ENCODE assay signal across 9 mouse cellular contexts in the genomic region with DNA sequence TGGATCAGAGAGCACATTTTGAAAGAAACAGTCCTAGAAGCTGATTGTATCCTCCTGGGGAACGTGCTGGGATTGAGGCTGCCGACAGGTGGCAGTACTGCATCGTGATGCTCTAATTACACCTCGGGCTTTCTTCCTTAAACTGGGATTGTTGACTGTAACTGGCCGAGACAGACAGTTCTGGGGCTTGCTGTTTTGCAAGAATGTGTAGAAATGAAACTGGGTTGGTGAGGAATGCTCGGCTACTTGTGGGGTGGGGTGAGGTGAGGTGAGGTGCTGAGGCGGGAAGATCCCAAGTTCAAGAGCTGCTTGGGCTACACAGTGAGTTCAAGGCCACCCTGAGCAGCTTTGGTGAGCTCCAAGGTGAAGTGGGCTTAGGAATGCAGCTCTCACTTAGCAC. TPM values are rescaled to one million over a fixed set of nuclear protein-coding genes. Genes with fewer than 3 reads are reported as not detected.
DNase-seq lines count a peak whose midpoint lies in the region; ATAC-seq and TF ChIP-seq lines count a peak whose summit lies in the region.
"Had no signal": no experiment of that assay in that cellular context is flagged by ENCODE, and none has a peak within 500 bp of the region (broad histone marks: within the 10 kb centered on the region; RNA-seq: fewer than 3 reads in every experiment).

No protein-coding gene starts in this region.

- WGBS in heart, embryonic 16.5 days: 2% methylated on average over 7 of the region's 7 CpGs
- under 1% methylated on average over 7 of the region's 7 CpGs for WGBS in liver, embryonic 16.5 days (ENCODE audit: insufficient replicate concordance)
- 7% methylated on average over 7 of the region's 7 CpGs for WGBS in neural tube, embryonic 14.5 days

- no peaks in the 10 kb centered on the region for H3K27me3 ChIP-seq in heart, embryonic 16.5 days (ENCODE audit: control insufficient read depth, insufficient read depth, low read length)
- no peaks in the 10 kb centered on the region for H3K27me3 ChIP-seq in liver, embryonic 16.5 days (ENCODE audit: control insufficient read depth, insufficient read depth, low read depth, low read length)
- H3K27me3 ChIP-seq in neural tube, embryonic 14.5 days (ENCODE audit: control insufficient read depth, insufficient read depth, low read length): no peaks in the 10 kb centered on the region

- H3K4me1 ChIP-seq in embryonic fibroblast, embryonic 13.5 days (ENCODE audit: control insufficient read depth, insufficient read depth, low read length): peaks cover 13% of the 10 kb centered on the region; the same call in 1 of the 2 replicates
- H3K4me1 ChIP-seq in heart, embryonic 16.5 days (ENCODE audit: control insufficient read depth, insufficient read depth, low read length): peaks cover 4% of the 10 kb centered on the region; the same call in 1 of the 2 replicates
- H3K4me1 ChIP-seq in liver, embryonic 16.5 days (ENCODE audit: control insufficient read depth, low read depth, low read length): peaks cover 2% of the 10 kb centered on the region; the same call in 1 of the 2 replicates
- no peaks in the 10 kb centered on the region; the same call in 1 of the 2 replicates for H3K4me1 ChIP-seq in neural tube, embryonic 14.5 days (ENCODE audit: control insufficient read depth, insufficient read depth, low read length)

- TF ChIP-seq CTCF in embryonic fibroblast, embryonic 13.5 days (IDR thresholded peaks at IDR 0.05; ENCODE audit: borderline replicate concordance, insufficient read depth, low read length): peak; percentile 86; the same call in 1 of the 2 replicates

- ATAC-seq in heart, embryonic 16.5 days (replicated peaks; ENCODE audit: extremely low read depth, insufficient read depth, low FRiP score): peak; percentile 54; the same call in 1 of the 2 replicates
- ATAC-seq in liver, embryonic 16.5 days (ENCODE audit: low read depth): 0 out of 2 replicates have a peak, but pooled peaks have one; percentile 32
- peak; percentile 63; the same call in 1 of the 2 replicates for ATAC-seq in neural tube, embryonic 14.5 days (ENCODE audit: low read depth)

- H3K9me3 ChIP-seq in heart, embryonic 16.5 days (replicated peaks; ENCODE audit: control insufficient read depth, low read length): peaks cover 3% of the 10 kb centered on the region
- no peaks in the 10 kb centered on the region for H3K9me3 ChIP-seq in liver, embryonic 16.5 days (replicated peaks; ENCODE audit: control insufficient read depth, low read length)
- no peaks in the 10 kb centered on the region for H3K9me3 ChIP-seq in neural tube, embryonic 14.5 days (ENCODE audit: control insufficient read depth, low read length)

- no peak overlapping the region for H3K4me2 ChIP-seq in heart, embryonic 16.5 days (ENCODE audit: low read depth, low read length)
- no peak overlapping the region for H3K4me2 ChIP-seq in liver, embryonic 16.5 days (ENCODE audit: low read depth, low read length)
- no peak overlapping the region for H3K4me2 ChIP-seq in neural tube, embryonic 14.5 days (ENCODE audit: low read depth, low read length)

- H3K27ac ChIP-seq in embryonic fibroblast, embryonic 13.5 days (ENCODE audit: insufficient read depth, low read length): peak overlapping the region; percentile 76
- peak overlapping the region; percentile 22; the same call in 1 of the 2 replicates for H3K27ac ChIP-seq in heart, embryonic 16.5 days (ENCODE audit: low read length)
- H3K27ac ChIP-seq in liver, embryonic 16.5 days (ENCODE audit: low read length): no peak overlapping the region
- no peak overlapping the region for H3K27ac ChIP-seq in neural tube, embryonic 14.5 days (ENCODE audit: low read depth, low read length)
- H3K27ac ChIP-seq: macrophage had no signal

- no peak overlapping the region for H3K9ac ChIP-seq in heart, embryonic 16.5 days (ENCODE audit: low read length)
- no peak overlapping the region for H3K9ac ChIP-seq in liver, embryonic 16.5 days (ENCODE audit: low read depth, low read length)
- no peak overlapping the region for H3K9ac ChIP-seq in neural tube, embryonic 14.5 days (replicated peaks; ENCODE audit: low read depth, low read length)

- peak; percentile 2; the same call in 1 of the 2 replicates for TF ChIP-seq POLR2A in embryonic fibroblast, embryonic 13.5 days (IDR thresholded peaks at IDR 0.05; ENCODE audit: low read depth, low read length)

- H3K4me3 ChIP-seq in embryonic fibroblast, embryonic 13.5 days (ENCODE audit: insufficient read depth, low read length): no peak overlapping the region
- no peak overlapping the region for H3K4me3 ChIP-seq in heart, embryonic 16.5 days (ENCODE audit: low read length)
- H3K4me3 ChIP-seq in liver, embryonic 16.5 days (ENCODE audit: low read depth, low read length): no peak overlapping the region
- no peak overlapping the region for H3K4me3 ChIP-seq in neural tube, embryonic 14.5 days (ENCODE audit: low read depth, low read length)

- peak; percentile 41 to 63 for DNase-seq in CD8-positive naive resting alpha-beta T cell, adult 2 months (ENCODE audit: low read depth in 2 of 2, low spot score in 2 of 2)
- DNase-seq in brain, adult 2 months (ENCODE audit: low read depth, low spot score): peak; percentile 86
- DNase-seq in kidney, postnatal 36 days: peak; percentile 78 to 88
- peak; percentile 85 for DNase-seq in testis, postnatal 10 days (ENCODE audit: low spot score)

- no peaks in the 10 kb centered on the region for H3K36me3 ChIP-seq in heart, embryonic 16.5 days (ENCODE audit: control insufficient read depth, insufficient read depth)
- H3K36me3 ChIP-seq in liver, embryonic 16.5 days (ENCODE audit: control insufficient read depth, insufficient read depth): no peaks in the 10 kb centered on the region
- no peaks in the 10 kb centered on the region for H3K36me3 ChIP-seq in neural tube, embryonic 14.5 days (ENCODE audit: control insufficient read depth, insufficient read depth, low read length)

RNA-seq across cellular contexts. Expression of a gene that starts 55.7 kb away (rescaled TPM):
- polyA plus RNA-seq in embryonic fibroblast, embryonic 13.5 days (2011; ENCODE audit: insufficient read length, low read depth, missing spikeins): not detected in 2 replicates
- polyA plus RNA-seq in heart, embryonic 16.5 days (2015; fragmentation: Nextera tagmentation; extraction: Ambion mirVana): 0.67 and 1.7 TPM in 2 replicates
- polyA plus RNA-seq in liver, embryonic 16.5 days (2015; fragmentation: Nextera tagmentation; extraction: Ambion mirVana): 77.1 and 88.0 TPM in 2 replicates
- 0.16 TPM in 1 of 2 replicates, not detected in the other for polyA plus RNA-seq in neural tube, embryonic 14.5 days (2014; fragmentation: Nextera tagmentation; extraction: Ambion mirVana)

Comparison
In these comparisons a context has a peak if more than half of its experiments do, and no peak if none do; other contexts are left out.
1. H3K27ac ChIP-seq: peak in embryonic fibroblast, embryonic 13.5 days (single experiment) and heart, embryonic 16.5 days (single experiment); none in liver, embryonic 16.5 days (single experiment) and neural tube, embryonic 14.5 days (single experiment).
2. RNA of a gene that starts 55.7 kb away (polyA plus RNA-seq): 77.1 to 88.0 TPM in liver, embryonic 16.5 days; 0.67 to 1.7 TPM in heart, embryonic 16.5 days, 0.16 TPM in neural tube, embryonic 14.5 days and not detected in embryonic fibroblast, embryonic 13.5 days; every median in the first group is over 10 times any median in the second.
3. Peak in every context shown above with its lines, with median percentiles within 50 percentile points of each other: DNase-seq and ATAC-seq.